Mouse (Mus musculus): Measurements from ENCODE around the gene Med12l. TPM values are rescaled to one million over a fixed set of nuclear protein-coding genes. Genes with fewer than 3 reads are reported as not detected.
A peak's percentile ranks its signal among the peaks of the same experiment; 100 is the strongest.
"Not testable (repeated sequence)": the region's sequence is repeated elsewhere in the genome, so short reads cannot be mapped to it uniquely, and the experiment has no call there.

The Med12l gene
- polyA plus RNA-seq, 1 experiment from 2014 or later = 2.4 TPM

DNA sequence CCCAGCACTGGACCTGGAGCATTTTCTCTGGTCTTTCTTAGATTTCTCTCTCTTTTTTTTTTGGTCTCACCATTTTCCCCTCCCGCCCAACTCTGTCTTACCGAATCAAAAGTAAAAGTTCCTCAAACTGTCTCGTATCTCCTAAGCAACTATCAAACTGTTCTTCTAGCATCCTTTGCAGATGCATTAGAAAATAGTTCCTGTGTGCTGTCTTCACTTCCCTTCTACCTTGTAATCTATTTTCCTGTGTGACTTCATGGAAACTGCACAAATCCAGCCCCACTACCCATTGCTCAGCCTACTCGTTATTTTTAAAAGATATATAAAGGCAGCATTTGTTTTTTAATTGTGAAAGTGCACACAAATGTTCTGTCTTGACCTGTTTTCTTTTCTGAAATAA is 126.3 kb downstream of the Med12l start:
- Histone ChIP-seq H3K4me2 (no peak overlapping the region), H3K27ac (no peak overlapping the region), H3K4me1 (0 out of 2 replicates have a peak, but pooled peaks cover 5% of the 10 kb centered on the region), H3K9ac (no peak overlapping the region), H3K9me3 (replicated peaks) (no peaks in the 10 kb centered on the region), H3K36me3 (no peaks in the 10 kb centered on the region), H3K27me3 (no peaks in the 10 kb centered on the region), H3K4me3 (replicated peaks) (no peak overlapping the region)
- ATAC-seq (replicated peaks; ENCODE audit: low FRiP score) = no peak
- WGBS = 83% methylated on average over 4 of the region's 4 CpGs

DNA sequence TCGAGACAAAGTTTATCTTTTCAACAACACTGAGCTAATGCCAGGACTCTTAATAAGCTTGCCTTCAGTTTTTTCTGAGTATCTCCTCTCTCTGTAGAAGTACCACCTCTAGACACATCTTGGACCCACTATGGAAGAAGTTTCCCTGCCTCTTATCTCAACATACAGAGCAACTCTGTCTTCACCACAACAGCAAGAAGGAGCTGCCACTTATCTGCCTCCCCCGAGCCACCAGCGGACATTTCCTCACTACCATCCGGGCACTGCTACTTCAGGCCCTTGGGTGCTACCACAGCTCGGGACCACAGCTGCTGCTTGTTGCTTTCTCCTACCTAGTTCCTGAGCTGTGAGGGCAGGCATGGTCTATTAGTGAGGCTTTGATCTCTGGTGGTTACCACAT is 127.6 kb downstream of the Med12l start:
- Histone ChIP-seq H3K9me3 (replicated peaks) (no peaks in the 10 kb centered on the region), H3K4me3 (replicated peaks) (no peak overlapping the region), H3K36me3 (no peaks in the 10 kb centered on the region), H3K9ac (no peak overlapping the region), H3K27ac (no peak overlapping the region), H3K4me2 (no peak overlapping the region), H3K4me1 (0 out of 2 replicates have a peak, but pooled peaks cover 5% of the 10 kb centered on the region), H3K27me3 (no peaks in the 10 kb centered on the region)
- 78% methylated on average over 5 of the region's 5 CpGs for WGBS
- no peak for ATAC-seq (replicated peaks; ENCODE audit: low FRiP score)

DNA sequence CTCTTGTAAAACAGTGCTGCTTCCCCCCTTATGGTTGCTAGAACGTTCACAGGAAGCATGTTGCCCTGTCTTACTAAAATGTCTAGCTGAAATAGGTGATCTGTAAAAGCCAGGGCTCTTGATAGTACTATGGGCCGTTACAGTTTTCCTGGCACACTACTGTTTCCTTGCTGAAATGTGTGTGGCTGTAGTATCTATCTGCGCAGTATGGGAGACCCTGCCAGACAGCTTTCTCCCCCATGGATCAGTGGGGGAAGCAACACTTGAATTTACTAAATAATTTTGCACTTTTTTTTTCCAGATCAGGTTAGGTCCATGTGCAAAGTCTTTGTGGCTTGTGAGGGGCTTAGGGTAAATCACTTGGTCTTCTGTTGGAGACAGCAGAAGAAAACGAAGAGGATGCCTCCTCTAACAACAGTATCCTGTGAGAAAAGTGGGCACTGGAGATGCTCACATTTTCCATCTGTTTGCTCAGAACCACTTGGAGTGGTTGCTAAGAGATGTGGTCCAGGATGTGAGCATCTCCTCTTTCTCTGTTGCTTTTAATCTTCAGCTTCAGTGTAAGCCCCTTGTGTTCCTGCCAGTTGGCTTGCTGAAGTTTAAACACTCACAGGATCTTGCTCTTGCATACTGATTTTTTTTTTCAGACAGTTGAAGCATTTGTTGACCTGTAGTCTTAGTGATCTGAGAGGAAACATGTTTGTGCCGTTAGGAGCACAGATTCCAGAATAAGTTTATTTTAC is 130.5 kb downstream of the Med12l start:
- no peaks in the 10 kb centered on the region for H3K9me3 ChIP-seq (replicated peaks)
- no peak overlapping the region for H3K9ac ChIP-seq
- H3K4me2 ChIP-seq = no peak overlapping the region
- H3K27ac ChIP-seq = no peak overlapping the region
- no peak overlapping the region for H3K4me3 ChIP-seq (replicated peaks)
- H3K27me3 ChIP-seq = no peaks in the 10 kb centered on the region
- 75% methylated on average over 5 of the region's 5 CpGs for WGBS
- no peak for ATAC-seq (replicated peaks; ENCODE audit: low FRiP score)
- no peaks in the 10 kb centered on the region for H3K4me1 ChIP-seq
- no peaks in the 10 kb centered on the region for H3K36me3 ChIP-seq

DNA sequence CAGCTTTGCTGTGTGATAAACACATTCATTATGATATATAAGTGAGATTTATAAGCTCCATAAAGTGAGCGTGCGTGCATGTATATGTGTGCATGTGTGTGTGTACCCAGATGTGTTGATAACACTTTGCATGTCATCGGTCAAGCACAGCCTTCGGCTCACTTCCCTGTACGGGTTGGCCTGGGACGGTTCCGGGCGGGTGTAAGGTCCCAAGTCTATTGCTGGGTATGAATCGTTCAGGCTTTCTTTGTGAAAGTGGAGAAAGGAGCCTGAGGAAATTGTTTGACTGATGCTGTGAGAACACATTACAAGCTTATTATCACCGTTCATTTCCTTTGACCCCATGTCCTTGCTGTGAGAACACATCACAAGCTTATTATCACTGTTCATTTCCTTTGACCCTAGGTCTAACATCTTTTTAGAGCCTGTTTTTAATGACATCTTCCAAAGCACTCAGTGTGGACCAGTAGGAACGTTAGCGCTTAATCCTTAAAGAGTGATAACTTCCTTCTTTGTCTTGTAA is 133.4 kb downstream of the Med12l start:
- no peak for ATAC-seq (replicated peaks; ENCODE audit: low FRiP score)
- 70% methylated on average over 12 of the region's 12 CpGs for WGBS

DNA sequence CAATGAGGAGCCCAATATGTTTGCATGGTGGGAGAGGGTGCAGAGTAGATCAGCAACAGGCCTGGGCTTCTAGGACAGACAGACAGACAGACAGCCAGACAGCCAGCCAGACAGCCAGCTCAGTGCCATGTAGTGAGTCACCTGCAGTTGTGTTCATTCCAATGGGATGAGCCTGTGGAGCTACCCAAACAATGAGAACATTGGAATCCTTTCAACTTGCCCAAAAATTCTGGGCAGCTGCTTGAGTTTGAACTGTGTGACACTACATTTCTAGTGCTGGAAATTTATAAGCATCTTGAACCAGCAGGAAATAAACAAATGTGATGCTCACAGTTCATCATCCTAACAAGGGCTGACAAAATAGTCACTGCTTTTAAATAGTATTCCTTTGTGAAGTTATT is 134.0 kb downstream of the Med12l start:
- no peaks in the 10 kb centered on the region for H3K36me3 ChIP-seq
- no peak overlapping the region for H3K9ac ChIP-seq
- H3K4me1 ChIP-seq = no peaks in the 10 kb centered on the region
- no peaks in the 10 kb centered on the region for H3K27me3 ChIP-seq
- ATAC-seq (replicated peaks; ENCODE audit: low FRiP score) = no peak
- no peak overlapping the region for H3K4me3 ChIP-seq (replicated peaks)
- no peak overlapping the region for H3K4me2 ChIP-seq
- H3K9me3 ChIP-seq (replicated peaks) = no peaks in the 10 kb centered on the region
- no peak overlapping the region for H3K27ac ChIP-seq

More for the DNA sequence above, 133.4 kb downstream of the Med12l start:
- Histone ChIP-seq H3K36me3 (no peaks in the 10 kb centered on the region), H3K9me3 (replicated peaks) (no peaks in the 10 kb centered on the region), H3K4me1 (no peaks in the 10 kb centered on the region), H3K27me3 (no peaks in the 10 kb centered on the region), H3K4me2 (no peak overlapping the region), H3K4me3 (replicated peaks) (no peak overlapping the region), H3K27ac (no peak overlapping the region), H3K9ac (no peak overlapping the region)

DNA sequence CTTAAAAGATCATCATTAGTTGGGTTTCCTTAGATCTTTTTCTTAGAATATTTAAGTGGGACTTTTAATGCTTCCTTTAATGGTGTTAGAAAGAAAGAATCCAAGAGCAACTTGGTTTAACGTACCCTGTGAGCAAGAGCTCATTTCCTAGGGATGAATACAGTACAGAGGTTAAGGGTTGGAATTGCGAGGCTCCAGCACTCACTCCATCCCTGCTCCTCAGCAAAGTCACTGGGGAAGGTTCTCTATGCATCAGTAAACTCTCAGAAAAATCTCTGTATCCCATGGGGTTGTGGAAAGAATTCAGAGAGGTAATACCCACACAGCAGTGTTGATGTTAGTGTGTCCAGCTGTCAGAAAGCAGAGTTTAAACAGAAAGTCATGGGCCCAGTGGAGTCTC is 134.5 kb downstream of the Med12l start:
- Histone ChIP-seq H3K36me3 (no peaks in the 10 kb centered on the region), H3K27ac (no peak overlapping the region), H3K9ac (no peak overlapping the region), H3K9me3 (replicated peaks) (no peaks in the 10 kb centered on the region), H3K4me2 (no peak overlapping the region), H3K4me3 (replicated peaks) (no peak overlapping the region), H3K27me3 (no peaks in the 10 kb centered on the region), H3K4me1 (no peaks in the 10 kb centered on the region)
- no peak for ATAC-seq (replicated peaks; ENCODE audit: low FRiP score)
- WGBS = 83% methylated on average over 2 of the region's 2 CpGs

DNA sequence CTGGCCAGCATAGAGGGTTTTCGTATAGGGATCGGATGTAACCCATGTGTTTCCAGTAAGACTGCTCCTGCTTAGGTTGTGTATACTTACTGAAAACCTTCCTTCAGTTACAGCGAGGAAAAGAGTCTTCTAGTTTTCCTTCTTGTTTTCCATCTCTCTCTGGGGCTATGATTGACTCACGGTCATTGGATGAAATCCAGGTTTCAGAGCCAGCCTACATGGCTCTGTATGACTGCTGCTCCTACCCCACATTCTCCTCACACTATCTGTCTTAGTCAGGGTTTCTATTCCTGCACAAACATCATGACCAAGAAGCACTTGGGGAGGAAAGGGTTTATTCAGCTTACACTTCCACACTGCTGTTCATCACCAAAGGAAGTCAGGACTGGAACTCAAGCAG is 135.3 kb downstream of the Med12l start:
- H3K9ac ChIP-seq; H3K9me3 ChIP-seq (replicated peaks); H3K4me2 ChIP-seq; H3K4me1 ChIP-seq; H3K36me3 ChIP-seq; H3K4me3 ChIP-seq (replicated peaks); H3K27me3 ChIP-seq; ATAC-seq (replicated peaks; ENCODE audit: low FRiP score); H3K27ac ChIP-seq: not testable (repeated sequence)
- WGBS = 89% methylated on average over 4 of the region's 4 CpGs

DNA sequence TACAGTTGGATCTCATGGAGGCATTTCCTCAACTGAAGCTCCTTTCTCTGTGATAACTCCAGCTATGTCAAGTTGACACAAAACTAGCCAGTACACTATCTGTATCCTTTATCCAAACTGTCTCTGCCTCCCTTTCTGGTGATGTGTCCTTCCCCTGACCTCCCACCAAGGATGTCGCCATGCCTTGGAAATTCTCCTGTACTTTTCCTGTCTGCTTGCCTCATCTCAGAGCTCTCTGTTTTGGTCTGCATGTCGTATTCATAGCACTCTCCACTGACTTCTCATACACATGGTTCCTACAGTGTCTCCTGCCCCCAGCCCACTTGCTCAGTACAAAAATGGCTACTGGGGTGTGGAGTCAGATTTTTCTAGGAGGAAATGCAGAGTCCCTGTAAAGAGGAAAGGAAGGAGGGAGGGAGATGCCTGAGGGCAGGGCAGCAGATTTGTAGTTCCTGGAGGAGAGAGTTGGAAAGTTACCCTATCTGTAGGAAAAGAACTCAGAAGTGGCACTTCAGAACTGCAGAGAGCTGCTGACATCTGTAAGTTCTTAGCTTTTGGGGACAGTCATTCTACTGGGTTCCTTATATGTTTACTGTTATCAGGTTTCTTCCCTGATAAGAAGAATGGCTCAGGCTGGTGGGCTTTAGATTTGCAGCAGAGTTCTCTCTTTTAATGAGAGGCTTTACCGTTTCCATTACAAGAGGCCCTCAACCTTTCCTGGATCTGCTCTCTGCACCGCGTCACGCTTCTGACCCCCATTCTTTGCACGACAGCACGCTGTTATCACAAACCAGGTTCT is 136.1 kb downstream of the Med12l start:
- WGBS = 80% methylated on average over 8 of the region's 8 CpGs
- Histone ChIP-seq H3K36me3 (no peaks in the 10 kb centered on the region), H3K27me3 (no peaks in the 10 kb centered on the region), H3K4me2 (no peak overlapping the region), H3K4me1 (no peaks in the 10 kb centered on the region), H3K4me3 (replicated peaks) (no peak overlapping the region), H3K9ac (no peak overlapping the region), H3K27ac (no peak overlapping the region), H3K9me3 (replicated peaks) (no peaks in the 10 kb centered on the region)
- no peak for ATAC-seq (replicated peaks; ENCODE audit: low FRiP score)

DNA sequence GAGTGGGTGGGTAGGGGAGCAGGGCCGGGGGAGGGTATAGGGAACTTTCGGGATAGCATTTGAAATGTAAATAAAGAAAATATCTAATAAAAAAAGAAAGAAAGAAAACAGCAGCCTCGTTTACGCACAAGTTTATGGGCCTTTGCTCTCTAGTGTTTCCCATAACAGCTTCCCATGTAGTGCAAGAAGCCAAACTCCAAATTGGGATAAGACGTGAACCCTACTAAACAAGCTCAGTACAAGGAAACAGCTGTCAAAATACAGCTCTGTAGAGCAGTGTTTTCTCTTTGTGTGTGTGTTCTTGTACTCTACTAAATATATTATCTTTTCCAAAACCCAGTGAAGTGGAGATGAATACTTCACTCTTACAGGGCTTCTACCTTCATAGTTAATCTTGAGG is 139.6 kb downstream of the Med12l start:
- H3K4me2 ChIP-seq = no peak overlapping the region
- no peak overlapping the region for H3K27ac ChIP-seq
- H3K36me3 ChIP-seq = no peaks in the 10 kb centered on the region
- no peaks in the 10 kb centered on the region for H3K9me3 ChIP-seq (replicated peaks)
- no peak overlapping the region for H3K9ac ChIP-seq
- WGBS = 34% methylated on average over 5 of the region's 5 CpGs
- H3K27me3 ChIP-seq = no peaks in the 10 kb centered on the region
- peak; percentile 70; the same call in 1 of the 2 replicates for ATAC-seq (replicated peaks; ENCODE audit: low FRiP score)
- H3K4me1 ChIP-seq = no peaks in the 10 kb centered on the region
- H3K4me3 ChIP-seq (replicated peaks) = no peak overlapping the region

DNA sequence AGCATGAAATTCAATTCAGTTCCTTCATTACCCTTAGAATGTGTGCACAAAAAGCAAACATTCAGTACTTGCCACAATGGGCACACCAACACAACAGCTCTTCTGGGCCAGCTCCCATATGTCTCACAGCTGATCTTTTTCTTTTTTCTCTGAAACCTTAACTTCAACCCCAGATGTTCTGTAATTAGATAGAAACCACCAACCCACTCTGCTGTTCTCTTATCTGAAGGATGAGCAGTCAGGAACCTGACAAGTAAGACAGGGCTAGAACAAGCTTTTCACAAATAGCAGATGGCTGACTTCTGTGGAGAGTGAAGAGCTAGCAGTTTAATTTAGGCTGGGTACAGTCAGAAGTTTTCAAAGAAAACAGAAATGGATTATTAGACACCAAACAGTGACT is 144.0 kb downstream of the Med12l start:
- H3K36me3 ChIP-seq = no peaks in the 10 kb centered on the region
- H3K4me1 ChIP-seq = no peaks in the 10 kb centered on the region
- no peak overlapping the region for H3K4me2 ChIP-seq
- H3K9ac ChIP-seq = no peak overlapping the region
- no peak for ATAC-seq (replicated peaks; ENCODE audit: low FRiP score)
- no peaks in the 10 kb centered on the region for H3K27me3 ChIP-seq
- no peak overlapping the region for H3K4me3 ChIP-seq (replicated peaks)
- no peak overlapping the region for H3K27ac ChIP-seq
- H3K9me3 ChIP-seq (replicated peaks) = no peaks in the 10 kb centered on the region

DNA sequence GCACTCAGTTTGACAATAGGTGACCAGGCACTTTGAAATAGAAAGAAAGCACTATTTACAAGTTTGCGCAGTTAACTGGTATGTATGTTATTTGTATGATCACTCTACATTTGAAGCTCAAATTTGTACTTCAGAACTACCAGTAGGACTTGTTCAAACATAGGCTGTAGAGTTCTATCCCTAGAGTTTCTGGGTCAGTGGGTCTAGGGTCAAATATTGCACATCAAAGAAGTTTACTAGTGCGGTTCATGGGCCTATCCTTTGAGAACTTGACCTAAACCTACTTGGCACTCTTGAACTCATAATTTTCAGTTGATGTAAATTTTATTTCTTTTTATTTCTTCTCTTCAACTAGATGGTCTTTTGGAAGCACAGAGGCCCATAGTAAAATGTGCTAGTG is 145.0 kb downstream of the Med12l start:
- Histone ChIP-seq H3K27ac (no peak overlapping the region), H3K27me3 (no peaks in the 10 kb centered on the region), H3K9ac (no peak overlapping the region), H3K4me3 (replicated peaks) (no peak overlapping the region), H3K9me3 (replicated peaks) (no peaks in the 10 kb centered on the region), H3K36me3 (no peaks in the 10 kb centered on the region), H3K4me2 (no peak overlapping the region), H3K4me1 (no peaks in the 10 kb centered on the region)
- no peak for ATAC-seq (replicated peaks; ENCODE audit: low FRiP score)
- 90% methylated on average over 2 of the region's 2 CpGs for WGBS

DNA sequence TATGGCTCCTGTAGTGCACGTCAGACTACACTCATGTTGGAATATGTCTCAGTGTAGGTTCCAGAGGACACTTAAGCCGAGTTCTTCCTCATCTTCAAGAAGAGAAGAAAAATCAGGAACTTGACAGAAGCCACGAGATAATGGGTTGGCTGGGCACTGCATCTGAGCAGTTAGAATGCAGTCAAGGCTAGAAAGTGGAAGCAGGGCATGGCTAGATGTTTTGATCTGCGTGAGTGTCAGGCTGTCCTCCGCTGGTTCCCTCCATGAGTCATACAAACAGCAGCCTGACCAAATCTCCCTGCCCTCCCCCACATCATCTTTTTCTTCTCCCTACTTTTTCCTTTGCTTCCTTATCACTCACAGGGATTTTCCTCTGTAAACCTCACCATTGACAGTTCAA is 147.8 kb downstream of the Med12l start, which contains the start of gene P2ry14:
Gene P2ry14, minus strand, starts transcription at position 195 of the 400 bp plus-strand sequence.
- no peaks in the 10 kb centered on the region for H3K36me3 ChIP-seq
- H3K9me3 ChIP-seq (replicated peaks) = no peaks in the 10 kb centered on the region
- H3K4me2 ChIP-seq = no peak within 1 kb of the TSS
- H3K27me3 ChIP-seq = no peaks in the 10 kb centered on the region
- 81% methylated on average over 5 of the region's 5 CpGs for WGBS
- H3K4me3 ChIP-seq (replicated peaks) = no peak within 1 kb of the TSS
- no peak within 1 kb of the TSS for H3K27ac ChIP-seq
- H3K4me1 ChIP-seq = no peaks in the 10 kb centered on the region
- H3K9ac ChIP-seq = no peak within 1 kb of the TSS
- no peak for ATAC-seq (replicated peaks; ENCODE audit: low FRiP score)
